ENCODE assay signal across 8 mouse cellular contexts in genomic region chr11:120483448-120483934, GRCm38 (mm10). TPM values are rescaled to one million over a fixed set of nuclear protein-coding genes. Genes with fewer than 3 reads are reported as not detected.
DNase-seq lines count a peak whose midpoint lies in the region; ATAC-seq and TF ChIP-seq lines count a peak whose summit lies in the region.

No protein-coding gene starts in this region.

- ATAC-seq in heart, embryonic 12.5 days (ENCODE audit: insufficient number of reproducible peaks, low FRiP score), result no peak
- ATAC-seq in hindbrain, embryonic 13.5 days (ENCODE audit: low FRiP score), result no peak
- no peak for ATAC-seq in midbrain, embryonic 11.5 days (ENCODE audit: low FRiP score)

- peaks cover 18% of the 10 kb centered on the region for H3K4me1 ChIP-seq in heart, embryonic 12.5 days (replicated peaks)
- H3K4me1 ChIP-seq in MEL (ENCODE audit: control insufficient read depth in 1 of 2, insufficient read depth in 2 of 2, low read length in 2 of 2), result peaks cover 3 to 12% of the 10 kb centered on the region in 2 experiments; a peak in 3 of 4 replicates
- H3K4me1 ChIP-seq in hindbrain, embryonic 13.5 days (replicated peaks), result peaks cover 24% of the 10 kb centered on the region
- H3K4me1 ChIP-seq in midbrain, embryonic 11.5 days (ENCODE audit: control insufficient read depth, insufficient read depth, low read length), result peaks cover 16% of the 10 kb centered on the region

- intact Hi-C loops in heart, postnatal 36 days (cut with DNase I), result no loop called here

- no peak for TF ChIP-seq RAD21 in MEL (IDR thresholded peaks at IDR 0.05; ENCODE audit: low read depth, low read length)

- H3K9ac ChIP-seq in heart, embryonic 12.5 days, result 0 out of 2 replicates have a peak overlapping the region, but pooled peaks have one; percentile 40
- peak overlapping the region; percentile 86 for H3K9ac ChIP-seq in MEL (ENCODE audit: control insufficient read depth, low read depth, low read length, poor library complexity, severe bottlenecking)
- H3K9ac ChIP-seq in hindbrain, embryonic 13.5 days, result peak overlapping the region; percentile 91
- peak overlapping the region; percentile 94 for H3K9ac ChIP-seq in midbrain, embryonic 11.5 days (ENCODE audit: low read length)

- no peak overlapping the region for H3K4me3 ChIP-seq in heart, embryonic 12.5 days
- peak overlapping the region; percentile 57 to 73; a peak in 3 of 4 replicates for H3K4me3 ChIP-seq in MEL (ENCODE audit: control insufficient read depth in 1 of 2, insufficient read depth in 1 of 2, low read depth in 2 of 2, low read length in 2 of 2)
- peak overlapping the region; percentile 99 for H3K4me3 ChIP-seq in hindbrain, embryonic 13.5 days
- H3K4me3 ChIP-seq in midbrain, embryonic 11.5 days (ENCODE audit: low read depth, low read length), result peak overlapping the region; percentile 98

- no peak for TF ChIP-seq CTCF in MEL (IDR thresholded peaks at IDR 0.05 in 2 of 3, conservative IDR thresholded peaks at IDR 0.05 in 1 of 3; ENCODE audit: control insufficient read depth in 1 of 3, insufficient read depth in 1 of 3, low read depth in 2 of 3, low read length in 3 of 3, poor library complexity in 1 of 3, severe bottlenecking in 1 of 3)

- no peak overlapping the region for H3K27ac ChIP-seq in heart, embryonic 12.5 days (ENCODE audit: poor library complexity, severe bottlenecking)
- H3K27ac ChIP-seq in MEL (ENCODE audit: control insufficient read depth, low read depth, low read length), result peak overlapping the region; percentile 73
- peak overlapping the region; percentile 95 for H3K27ac ChIP-seq in hindbrain, embryonic 13.5 days
- no peak overlapping the region; the same call in 1 of the 2 replicates for H3K27ac ChIP-seq in midbrain, embryonic 11.5 days (ENCODE audit: low read depth, low read length)

- peaks cover 77% of the 10 kb centered on the region for H3K36me3 ChIP-seq in heart, embryonic 12.5 days
- peaks cover 7 to 10% of the 10 kb centered on the region in 2 experiments for H3K36me3 ChIP-seq in MEL (ENCODE audit: control insufficient read depth in 1 of 2, insufficient read depth in 2 of 2, low read length in 2 of 2)
- H3K36me3 ChIP-seq in hindbrain, embryonic 13.5 days, result peaks cover 77% of the 10 kb centered on the region
- peaks cover 40% of the 10 kb centered on the region for H3K36me3 ChIP-seq in midbrain, embryonic 11.5 days (ENCODE audit: control insufficient read depth, insufficient read depth, low read length)

- H3K4me2 ChIP-seq in heart, embryonic 12.5 days, result peak overlapping the region; percentile 91
- H3K4me2 ChIP-seq in hindbrain, embryonic 13.5 days, result peak overlapping the region; percentile 96
- H3K4me2 ChIP-seq in midbrain, embryonic 11.5 days, result peak overlapping the region; percentile 89

- DNase-seq in heart, postnatal 36 days, result no peak
- DNase-seq in MEL (ENCODE audit: low read depth, low spot score), result no peak
- no peak for DNase-seq in midbrain, embryonic 11.5 days (ENCODE audit: low spot score, missing footprints)
- DNase-seq in spleen, adult 18-20 months, result no peak
- DNase-seq in gastrocnemius, postnatal 25 days, result no peak
- no peak for DNase-seq in gastrocnemius, adult 18-20 months (ENCODE audit: low spot score)

- no peak for TF ChIP-seq EP300 in MEL (IDR thresholded peaks at IDR 0.05; ENCODE audit: low read depth in 1 of 2, low read length in 2 of 2)

- no peaks in the 10 kb centered on the region for H3K27me3 ChIP-seq in heart, embryonic 12.5 days (replicated peaks)
- no peaks in the 10 kb centered on the region for H3K27me3 ChIP-seq in MEL (ENCODE audit: control insufficient read depth in 1 of 2, insufficient read depth in 2 of 2, low read length in 2 of 2)
- H3K27me3 ChIP-seq in hindbrain, embryonic 13.5 days, result no peaks in the 10 kb centered on the region
- no peaks in the 10 kb centered on the region for H3K27me3 ChIP-seq in midbrain, embryonic 11.5 days (ENCODE audit: control insufficient read depth, insufficient read depth, low read length)

- 79% methylated on average over 7 of the region's 7 CpGs for WGBS in heart, embryonic 12.5 days
- 84% methylated on average over 7 of the region's 7 CpGs for WGBS in hindbrain, embryonic 13.5 days
- WGBS in midbrain, embryonic 11.5 days, result 89% methylated on average over 7 of the region's 7 CpGs

- TF ChIP-seq POLR2A in MEL (IDR thresholded peaks at IDR 0.05; ENCODE audit: control insufficient read depth in 1 of 2, insufficient read depth in 1 of 2, low read depth in 1 of 2, low read length in 2 of 2, poor library complexity in 1 of 2), result no peak

- H3K9me3 ChIP-seq in heart, embryonic 12.5 days (replicated peaks), result no peaks in the 10 kb centered on the region
- H3K9me3 ChIP-seq in MEL (replicated peaks; ENCODE audit: insufficient read depth, low read length), result no peaks in the 10 kb centered on the region
- no peaks in the 10 kb centered on the region for H3K9me3 ChIP-seq in hindbrain, embryonic 13.5 days
- H3K9me3 ChIP-seq in midbrain, embryonic 11.5 days (ENCODE audit: control insufficient read depth, low read length), result no peaks in the 10 kb centered on the region

- peaks cover 30% of the 10 kb centered on the region for H3K79me2 ChIP-seq in MEL (ENCODE audit: control insufficient read depth, insufficient read depth, low read length, poor library complexity)

TF ChIP-seq in MEL, 35 proteins besides CTCF, POLR2A, EP300 and RAD21:
- TF ChIP-seq ELF1 (IDR thresholded peaks at IDR 0.05; ENCODE audit: low read depth, low read length) (no peak), JUND (IDR thresholded peaks at IDR 0.05; ENCODE audit: low read depth, low read length) (no peak), GATA1 (IDR thresholded peaks at IDR 0.05; ENCODE audit: low read depth, low read length) (no peak), MXI1 (IDR thresholded peaks at IDR 0.05; ENCODE audit: low read depth, low read length) (no peak), NELFE (IDR thresholded peaks at IDR 0.05; ENCODE audit: low read depth, low read length) (no peak)

RNA-seq across cellular contexts. Expression of gene Mrpl12, which starts 0.9 kb away (rescaled TPM):
- polyA plus RNA-seq in heart, embryonic 12.5 days (2016; fragmentation: Nextera tagmentation; extraction: Ambion mirVana), result 208 and 219 TPM in 2 replicates
- total RNA-seq in heart, postnatal 36 days (2021), result 100 to 1,000 TPM; 222 to 245 TPM
- 401 and 457 TPM in 2 replicates for total RNA-seq in MEL (2012; rRNA removed)
- 100 to 1,000 TPM; 374 to 461 TPM for polyA plus RNA-seq in MEL (2012; ENCODE audit: insufficient read depth in 1 of 2, insufficient read length in 2 of 2, low read depth in 1 of 2, low replicate concordance in 2 of 2, missing spikeins in 1 of 2)
- 108 TPM in 2 replicates for polyA plus RNA-seq in hindbrain, embryonic 13.5 days (2015; fragmentation: Nextera tagmentation; extraction: Ambion mirVana)
- 137 and 152 TPM in 2 replicates for polyA plus RNA-seq in midbrain, embryonic 11.5 days (2014; fragmentation: Nextera tagmentation; extraction: Ambion mirVana)
- 100 to 1,000 TPM; 156 to 166 TPM for total RNA-seq in gastrocnemius, postnatal 25 days (2021)
- total RNA-seq in gastrocnemius, adult 18-20 months (2021), result 100 to 1,000 TPM; 130 to 136 TPM

RNA-seq across cellular contexts. Expression of gene Slc25a10, which starts 8.1 kb away (rescaled TPM):
- polyA plus RNA-seq in heart, embryonic 12.5 days (2016; fragmentation: Nextera tagmentation; extraction: Ambion mirVana), result 44.2 and 46.2 TPM in 2 replicates
- 10 to 100 TPM; 13.4 to 15.0 TPM for total RNA-seq in heart, postnatal 36 days (2021)
- total RNA-seq in MEL (2012; rRNA removed), result 40.4 and 52.0 TPM in 2 replicates
- polyA plus RNA-seq in MEL (2012; ENCODE audit: insufficient read depth in 1 of 2, insufficient read length in 2 of 2, low read depth in 1 of 2, low replicate concordance in 2 of 2, missing spikeins in 1 of 2), result 10 to 100 TPM in 1 of 2 experiments, not detected in 1; 53.6 TPM
- polyA plus RNA-seq in hindbrain, embryonic 13.5 days (2015; fragmentation: Nextera tagmentation; extraction: Ambion mirVana), result 32.0 and 32.8 TPM in 2 replicates
- polyA plus RNA-seq in midbrain, embryonic 11.5 days (2014; fragmentation: Nextera tagmentation; extraction: Ambion mirVana), result 30.0 and 38.7 TPM in 2 replicates
- 1 to 10 TPM; 3.2 to 8.7 TPM for total RNA-seq in gastrocnemius, postnatal 25 days (2021)
- total RNA-seq in gastrocnemius, adult 18-20 months (2021), result 1 to 10 TPM; 3.3 to 4.5 TPM

RNA-seq across cellular contexts. Expression of gene Arl16, which starts 16.1 kb away (rescaled TPM):
- polyA plus RNA-seq in heart, embryonic 12.5 days (2016; fragmentation: Nextera tagmentation; extraction: Ambion mirVana), result 35.9 and 41.6 TPM in 2 replicates
- 10 to 100 TPM in 1 of 2 experiments, 1 to 10 TPM in 1; 8.6 to 12.2 TPM for total RNA-seq in heart, postnatal 36 days (2021)
- total RNA-seq in MEL (2012; rRNA removed), result 19.8 and 20.8 TPM in 2 replicates
- polyA plus RNA-seq in MEL (2012; ENCODE audit: insufficient read depth in 1 of 2, insufficient read length in 2 of 2, low read depth in 1 of 2, low replicate concordance in 2 of 2, missing spikeins in 1 of 2), result 10 to 100 TPM in 1 of 2 experiments, not detected in 1; 20.0 TPM
- 58.9 and 63.2 TPM in 2 replicates for polyA plus RNA-seq in hindbrain, embryonic 13.5 days (2015; fragmentation: Nextera tagmentation; extraction: Ambion mirVana)
- 48.0 and 53.0 TPM in 2 replicates for polyA plus RNA-seq in midbrain, embryonic 11.5 days (2014; fragmentation: Nextera tagmentation; extraction: Ambion mirVana)
- total RNA-seq in gastrocnemius, postnatal 25 days (2021), result 1 to 10 TPM; 5.2 to 9.1 TPM
- 1 to 10 TPM; 4.3 to 6.2 TPM for total RNA-seq in gastrocnemius, adult 18-20 months (2021)

RNA-seq across cellular contexts. Expression of gene Ccdc137, which starts 25.6 kb away (rescaled TPM):
- polyA plus RNA-seq in heart, embryonic 12.5 days (2016; fragmentation: Nextera tagmentation; extraction: Ambion mirVana), result 24.1 and 24.7 TPM in 2 replicates
- total RNA-seq in heart, postnatal 36 days (2021), result 1 to 10 TPM; 5.9 to 6.4 TPM
- total RNA-seq in MEL (2012; rRNA removed), result 66.1 and 104 TPM in 2 replicates
- polyA plus RNA-seq in MEL (2012; ENCODE audit: insufficient read depth in 1 of 2, insufficient read length in 2 of 2, low read depth in 1 of 2, low replicate concordance in 2 of 2, missing spikeins in 1 of 2), result 100 to 1,000 TPM in 1 of 2 experiments, not detected in 1; 116 TPM
- 26.3 and 27.3 TPM in 2 replicates for polyA plus RNA-seq in hindbrain, embryonic 13.5 days (2015; fragmentation: Nextera tagmentation; extraction: Ambion mirVana)
- 25.4 and 25.6 TPM in 2 replicates for polyA plus RNA-seq in midbrain, embryonic 11.5 days (2014; fragmentation: Nextera tagmentation; extraction: Ambion mirVana)
- 1 to 10 TPM; 5.8 to 7.6 TPM for total RNA-seq in gastrocnemius, postnatal 25 days (2021)
- 1 to 10 TPM; 5.7 to 6.2 TPM for total RNA-seq in gastrocnemius, adult 18-20 months (2021)

RNA-seq across cellular contexts. Expression of gene Oxld1, which starts 25.6 kb away (rescaled TPM):
- 14.9 and 15.2 TPM in 2 replicates for polyA plus RNA-seq in heart, embryonic 12.5 days (2016; fragmentation: Nextera tagmentation; extraction: Ambion mirVana)
- 10 to 100 TPM; 54.1 to 61.4 TPM for total RNA-seq in heart, postnatal 36 days (2021)
- 15.9 and 17.6 TPM in 2 replicates for total RNA-seq in MEL (2012; rRNA removed)
- polyA plus RNA-seq in MEL (2012; ENCODE audit: insufficient read depth in 1 of 2, insufficient read length in 2 of 2, low read depth in 1 of 2, low replicate concordance in 2 of 2, missing spikeins in 1 of 2), result 10 to 100 TPM in 1 of 2 experiments, not detected in 1; 17.5 TPM
- polyA plus RNA-seq in hindbrain, embryonic 13.5 days (2015; fragmentation: Nextera tagmentation; extraction: Ambion mirVana), result 10.5 and 10.6 TPM in 2 replicates
- 10.4 and 11.5 TPM in 2 replicates for polyA plus RNA-seq in midbrain, embryonic 11.5 days (2014; fragmentation: Nextera tagmentation; extraction: Ambion mirVana)
- total RNA-seq in gastrocnemius, postnatal 25 days (2021), result 10 to 100 TPM; 23.3 to 25.0 TPM
- total RNA-seq in gastrocnemius, adult 18-20 months (2021), result 10 to 100 TPM; 18.9 to 24.7 TPM

Comparison
In these comparisons a context has a peak if more than half of its experiments do, and no peak if none do; other contexts are left out.
1. H3K27ac ChIP-seq: peak in MEL (single experiment) and hindbrain, embryonic 13.5 days (single experiment); none in heart, embryonic 12.5 days (single experiment) and midbrain, embryonic 11.5 days (single experiment).
2. H3K9ac ChIP-seq: peak in every context shown above with its lines; median percentile 94 in midbrain, embryonic 11.5 days; 91 in hindbrain, embryonic 13.5 days; 86 in MEL; 40 in heart, embryonic 12.5 days.
3. Peak in every context shown above with its lines, with median percentiles within 50 percentile points of each other: H3K4me2 ChIP-seq.